Mouse (Mus musculus) liver, embryonic 14.5 days (tissue): ENCODE data around the gene Hoxb5.

ENCODE experiments used
- CTCF ChIP-seq: IDR thresholded peaks from 2 replicates; pipeline ENCODE4 v1.5.1; 2016; ENCODE audit warnings: antibody characterized with exemption, low read depth, control low read depth
- EP300 ChIP-seq: IDR thresholded peaks from 2 replicates; pipeline ENCODE4 v1.6.1; 2016; ENCODE audit warnings: antibody characterized with exemption, low read depth

GRCm38 (mm10) chr11:96306183-96306907, 3.2 kb downstream of the Hoxb5 start:
- TF ChIP-seq CTCF (no peak), EP300 (no peak)
